Mouse (Mus musculus): ENCODE measurements around the gene Yap1.

GRCm38 (mm10) chr9:7884346-7884745, 120.0 kb downstream of the Yap1 start:
- TF ChIP-seq CTCF (IDR thresholded peaks at IDR 0.05; ENCODE audit: low read depth, low read length) (no peak), POLR2A (IDR thresholded peaks at IDR 0.05; ENCODE audit: borderline replicate concordance, low read depth, low read length) (no peak)
